Mouse (Mus musculus) heart, postnatal 4 days (tissue): Measurements from ENCODE around the gene 1810037I17Rik. TPM values are rescaled to one million over a fixed set of nuclear protein-coding genes. Genes with fewer than 3 reads are reported as not detected.
A peak's percentile ranks its signal among the peaks of the same experiment; 100 is the strongest.
"Not testable (repeated sequence)": the region's sequence is repeated elsewhere in the genome, so short reads cannot be mapped to it uniquely, and the experiment has no call there.

ENCODE experiments used
- DNase-seq: peaks from one replicate; pipeline ENCODE4 v3.0.0; 2021
- total RNA-seq, 2 experiments: library from RNA; stranded (reverse); gene quantifications; 2 replicates each; pipeline ENCODE4 v1.2.3; 2021

1810037I17Rik gene
- total RNA-seq, 2 experiments from 2014 or later: 95.1 to 95.6 TPM

DNA sequence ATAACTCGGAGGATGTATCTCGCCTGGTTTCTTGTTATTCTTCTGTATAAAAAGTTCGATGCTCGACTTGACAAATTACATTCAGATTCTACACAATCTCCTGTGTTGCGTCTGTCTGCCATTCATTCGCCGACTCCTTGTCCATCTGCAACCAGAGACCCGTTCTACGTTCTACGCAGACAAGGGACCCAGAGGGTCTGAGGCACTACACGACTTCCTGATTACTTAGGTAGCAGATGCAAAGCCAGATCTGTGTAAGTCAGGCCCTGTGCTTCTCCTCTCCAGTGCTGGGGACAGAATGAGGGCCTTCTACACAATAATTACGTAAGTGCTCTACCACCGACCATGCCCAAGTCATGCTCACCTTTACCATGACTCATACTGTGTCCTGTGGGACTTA is 13.2 kb downstream of the 1810037I17Rik start:
- not testable (repeated sequence) for DNase-seq

DNA sequence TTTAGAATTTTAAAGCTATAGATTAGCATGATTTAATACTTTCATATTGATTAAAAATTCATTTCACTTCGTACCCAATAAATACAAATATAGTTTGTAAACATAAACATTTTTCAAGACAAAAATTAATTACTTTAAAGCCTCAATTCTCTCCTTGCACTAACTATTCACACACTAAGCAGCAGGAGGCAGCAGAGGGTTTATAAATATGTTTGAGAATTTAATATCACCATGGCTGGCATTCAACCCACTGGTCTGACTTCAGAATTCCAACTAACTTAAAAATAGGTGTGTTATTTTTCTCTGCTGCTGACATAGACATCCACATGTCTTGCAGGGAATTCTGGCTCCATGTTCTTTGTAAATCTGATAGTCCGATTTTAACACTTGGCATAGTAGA is 15.2 kb downstream of the 1810037I17Rik start:
- DNase-seq: peak; percentile 77

DNA sequence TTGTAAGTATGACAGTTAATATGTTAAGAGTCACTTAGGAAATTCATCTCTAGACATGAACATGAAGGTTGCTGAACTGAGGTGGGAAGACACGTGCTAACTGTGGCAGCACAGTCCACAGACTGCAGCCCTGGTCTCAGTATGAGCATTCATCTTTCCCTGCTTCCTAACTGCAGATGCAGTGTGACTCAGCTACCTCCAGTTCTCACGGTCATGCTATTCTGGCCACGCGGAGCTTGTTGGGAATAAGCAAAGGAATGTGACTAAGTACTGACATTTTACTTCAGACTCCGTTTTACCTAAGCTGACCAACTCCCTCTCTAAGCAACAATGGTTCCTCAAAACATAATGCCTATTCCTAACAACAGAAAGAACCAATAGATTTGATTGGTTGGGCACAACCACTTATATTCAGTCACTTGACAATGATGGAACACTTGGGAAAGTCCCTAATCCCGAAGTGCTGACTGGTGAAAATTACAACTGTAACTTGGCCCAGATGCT is 19.4 kb downstream of the 1810037I17Rik start:
- no peak for DNase-seq

DNA sequence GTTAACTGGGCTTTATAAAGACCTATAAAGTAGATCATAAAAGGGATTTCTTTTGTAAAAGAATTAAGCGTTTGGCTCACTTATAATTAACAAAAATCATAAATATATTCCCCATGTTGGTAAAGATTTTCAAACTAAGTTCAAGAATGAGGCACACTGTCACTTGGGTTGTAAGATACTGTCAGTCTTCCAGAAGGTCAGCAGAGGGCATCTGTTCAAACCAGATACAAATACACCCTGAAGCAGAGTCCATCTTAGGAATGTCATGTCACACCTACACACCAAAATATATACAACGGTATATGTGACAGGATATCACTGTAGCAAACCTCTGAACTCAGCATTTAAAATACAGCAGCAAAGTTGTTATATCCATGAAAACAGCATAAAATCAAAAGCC is 26.1 kb downstream of the 1810037I17Rik start:
- DNase-seq: no peak

DNA sequence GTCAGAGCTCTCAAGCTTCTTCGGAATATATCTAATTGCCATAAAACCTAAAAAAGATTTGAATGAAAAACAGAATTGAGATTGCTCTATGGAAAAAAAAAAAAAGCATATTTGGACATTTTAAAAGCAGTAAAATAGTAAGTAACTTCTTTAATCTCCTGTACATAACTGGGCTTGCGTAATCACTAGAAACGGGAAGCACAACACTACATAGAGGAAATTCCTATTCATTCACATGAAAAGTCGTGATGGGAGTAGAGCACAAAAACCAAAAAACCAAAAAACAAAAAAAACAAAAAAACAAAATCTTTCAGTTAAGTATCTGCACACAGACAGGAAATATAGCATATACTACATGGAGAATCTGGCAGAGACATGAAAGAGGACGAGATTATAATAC is 40.3 kb downstream of the 1810037I17Rik start:
- no peak for DNase-seq

DNA sequence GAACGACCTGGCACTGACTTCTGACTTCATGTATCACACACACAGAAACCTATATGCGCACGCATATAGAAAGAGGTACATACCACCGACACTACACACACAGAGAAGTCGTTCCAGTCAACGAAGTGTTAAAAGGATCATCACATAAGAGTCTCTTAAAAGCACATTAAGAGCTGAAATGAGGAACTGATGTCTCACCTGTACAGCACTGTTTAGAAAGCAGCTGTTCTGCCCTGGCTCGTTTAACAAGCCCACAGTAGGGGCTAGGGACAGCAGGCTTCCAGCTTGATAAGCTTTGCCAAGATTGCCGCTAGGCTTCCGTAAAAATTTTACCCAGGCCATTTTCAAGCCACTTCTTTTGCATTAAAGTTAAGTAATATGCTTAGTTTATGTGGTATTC is 44.4 kb downstream of the 1810037I17Rik start:
- no peak for DNase-seq

DNA sequence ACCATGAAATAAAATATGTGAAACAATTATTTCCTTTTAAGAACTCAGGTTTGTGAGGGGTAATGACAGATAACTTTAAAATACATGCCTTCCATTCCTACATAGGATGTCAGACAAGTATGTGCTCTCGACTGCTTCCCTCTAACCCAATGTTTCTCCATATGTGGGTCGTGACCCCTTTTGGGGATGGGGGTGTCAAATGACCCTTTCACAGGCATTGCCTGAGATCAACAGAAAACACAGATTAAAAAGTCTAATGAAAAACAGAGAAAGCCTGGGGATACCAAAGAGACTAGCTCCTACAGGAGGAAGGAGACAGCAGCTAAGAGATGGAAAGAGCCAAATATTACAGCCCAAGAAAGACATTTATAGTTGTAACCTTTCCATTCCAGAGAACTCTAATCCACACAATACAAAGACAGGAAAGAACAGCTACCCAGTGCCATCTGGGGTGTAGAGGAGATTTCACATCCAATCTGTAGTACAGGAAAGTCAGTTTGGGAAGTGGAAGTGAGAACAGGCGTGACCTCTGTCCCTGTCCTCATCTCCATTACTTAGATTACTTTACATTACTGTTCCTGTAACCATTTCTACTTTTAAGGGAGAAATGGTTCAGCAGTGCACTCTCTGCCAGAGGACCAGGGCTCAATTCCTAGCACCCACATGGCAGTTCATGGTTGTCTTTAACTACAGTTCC is 48.3 kb downstream of the 1810037I17Rik start:
- DNase-seq: no peak

DNA sequence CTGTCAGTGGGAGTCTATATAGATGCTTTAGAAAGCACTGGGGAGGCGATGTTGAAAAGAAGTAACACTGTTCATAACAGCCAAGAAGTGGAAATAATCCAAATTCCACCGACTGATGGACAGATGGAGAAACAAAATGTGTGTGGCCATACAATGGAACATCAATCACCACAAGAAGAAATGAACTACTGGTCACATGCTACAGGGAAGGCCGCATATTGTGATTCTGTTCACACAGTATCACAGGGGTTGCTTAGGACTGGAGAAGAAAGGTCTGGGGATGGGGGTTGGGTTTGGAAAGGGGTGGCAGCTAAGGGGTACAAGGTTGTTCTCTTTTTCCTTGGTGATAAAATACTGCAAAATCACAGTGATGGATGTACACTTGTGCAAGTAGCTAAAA is 50.8 kb downstream of the 1810037I17Rik start:
- no peak for DNase-seq

DNA sequence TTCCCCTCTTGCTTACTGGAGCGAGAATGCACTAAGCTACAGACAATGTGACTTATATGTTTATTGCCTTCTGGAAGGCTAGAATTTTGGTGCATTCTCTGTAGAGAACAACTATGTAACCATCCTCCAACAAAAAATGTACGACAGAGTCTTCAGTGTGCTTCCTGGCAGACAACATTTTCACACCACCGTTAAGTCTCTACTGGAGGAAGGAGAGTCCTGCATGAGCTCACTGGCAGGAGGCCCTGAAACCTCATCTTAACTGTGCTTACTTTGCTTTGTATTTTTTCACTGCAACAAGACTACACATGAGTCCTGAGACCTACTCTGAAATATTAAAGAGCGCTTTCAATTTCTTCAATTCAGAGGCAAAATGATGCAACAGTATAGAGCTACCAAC is 51.4 kb downstream of the 1810037I17Rik start:
- no peak for DNase-seq

Other genes with a start within 250 kb of the 1810037I17Rik start
- gene Pde5a, start 195.3 kb upstream of the 1810037I17Rik start, total RNA-seq: 10 to 100 TPM in 1 of 2 experiments, 1 to 10 TPM in 1; 9.7 to 10.1 TPM
- not detected for gene Fabp2, start 29.1 kb upstream of the 1810037I17Rik start, total RNA-seq
- gene Gm10959, start 4.8 kb upstream of the 1810037I17Rik start, total RNA-seq: not detected
- 1 to 10 TPM; 7.4 to 10.0 TPM for gene Usp53, start 60.3 kb downstream of the 1810037I17Rik start, total RNA-seq
- 100 to 1,000 TPM; 792 to 841 TPM for gene Myoz2, start 110.8 kb downstream of the 1810037I17Rik start, total RNA-seq